Mouse (Mus musculus): ENCODE results near the gene Tdp2.

DNA sequence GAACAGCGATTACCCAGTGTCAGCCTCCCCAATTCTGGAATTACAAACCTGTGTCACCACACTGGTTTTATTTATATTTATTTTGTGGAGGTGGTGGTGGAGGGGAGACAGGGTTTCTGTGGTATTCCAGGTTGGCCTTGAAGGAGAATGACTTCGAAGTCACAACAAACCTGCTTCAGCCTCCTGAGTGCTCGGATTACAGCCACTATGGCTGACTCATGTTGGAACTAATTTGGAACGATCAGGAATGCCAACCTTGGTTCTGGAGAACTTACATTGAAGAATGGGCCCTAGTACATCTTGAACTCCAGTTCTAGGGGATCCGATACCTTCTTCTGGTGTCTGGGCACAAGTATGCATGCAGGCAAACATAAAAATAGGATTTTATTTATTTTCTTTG lies 32.1 kb upstream of the Tdp2 start:
- TF ChIP-seq POLR2A (IDR thresholded peaks at IDR 0.05; ENCODE audit: low read depth, low read length) (no peak), CTCF (IDR thresholded peaks at IDR 0.05; ENCODE audit: extremely low read depth, insufficient read depth, insufficient read length, insufficient replicate concordance) (no peak)
